Mouse (Mus musculus) activated CD4-positive, CD25-positive, alpha-beta regulatory T cell, adult 4 months (primary cell): Measurements from ENCODE around the gene Adcy2. TPM values are rescaled to one million over a fixed set of nuclear protein-coding genes. Genes with fewer than 3 reads are reported as not detected.

Experiments used
- ATAC-seq: one replicate; pipeline ENCODE4 v1.8.0; 2017
- polyA plus RNA-seq, 2 experiments: library from polyadenylated mRNA; unstranded; fragments of 100-300 nt; shearing (Covaris generic); gene quantifications; one replicate each; pipeline ENCODE4 v1.2.1; 2017

Gene Adcy2
- not detected for polyA plus RNA-seq

- ATAC-seq = no peak
Measured at GRCm38 (mm10) chr13:68998918-68999801, at the start of gene Adcy2. Gene Adcy2 (minus strand): TSS chr13:68999541.

- ATAC-seq = no peak
Measured at GRCm38 (mm10) chr13:69036991-69037597, 37.8 kb upstream of the Adcy2 start.

DNA sequence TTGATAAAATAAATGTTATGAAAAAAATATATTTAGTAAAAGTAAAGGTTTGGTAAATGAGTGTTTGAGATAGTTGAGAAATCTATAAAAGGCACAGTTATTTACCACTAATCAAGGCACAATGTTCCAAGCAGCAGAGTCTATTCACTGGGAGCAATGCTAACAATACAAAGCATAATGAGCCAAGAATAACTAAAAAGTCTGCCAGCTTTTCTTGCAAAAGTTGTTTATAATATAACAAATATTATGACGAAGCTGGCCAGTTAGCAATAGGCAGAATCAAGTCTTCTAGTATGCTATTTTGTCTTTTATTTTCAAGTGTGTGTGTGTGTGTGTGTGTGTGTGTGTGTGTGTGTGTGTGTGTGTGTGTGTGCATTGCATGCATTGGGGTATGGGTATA is 35.3 kb upstream of the Adcy2 start:
- ATAC-seq = no peak

DNA sequence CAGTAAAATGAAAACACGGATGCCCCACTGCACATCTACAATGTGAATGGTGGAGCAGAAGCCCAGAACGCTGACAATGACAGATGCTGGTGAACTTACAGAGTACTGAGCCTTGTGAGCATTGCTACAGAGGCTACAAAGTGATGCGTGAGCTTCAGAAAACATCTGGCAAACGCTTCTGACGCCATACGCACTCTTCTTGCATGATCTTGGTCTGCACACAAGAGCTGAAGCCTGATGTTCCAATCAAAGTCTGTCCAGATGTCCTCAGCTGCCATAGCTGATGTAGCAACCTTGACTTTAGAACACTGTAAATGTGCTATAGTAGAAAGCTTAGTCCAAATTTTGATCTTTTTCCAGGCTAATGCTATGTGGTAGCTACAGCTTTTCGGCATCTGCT is 34.2 kb upstream of the Adcy2 start:
- no peak for ATAC-seq

- no peak for ATAC-seq
Measured at GRCm38 (mm10) chr13:69029078-69029757, 29.9 kb upstream of the Adcy2 start.

- no peak for ATAC-seq
Measured at GRCm38 (mm10) chr13:69024964-69025363, 25.6 kb upstream of the Adcy2 start.

GRCm38 (mm10) chr13:69023239-69023638 is 23.9 kb upstream of the Adcy2 start:
- ATAC-seq = no peak

- no peak for ATAC-seq
Measured at GRCm38 (mm10) chr13:69020574-69020973, 21.2 kb upstream of the Adcy2 start.

DNA sequence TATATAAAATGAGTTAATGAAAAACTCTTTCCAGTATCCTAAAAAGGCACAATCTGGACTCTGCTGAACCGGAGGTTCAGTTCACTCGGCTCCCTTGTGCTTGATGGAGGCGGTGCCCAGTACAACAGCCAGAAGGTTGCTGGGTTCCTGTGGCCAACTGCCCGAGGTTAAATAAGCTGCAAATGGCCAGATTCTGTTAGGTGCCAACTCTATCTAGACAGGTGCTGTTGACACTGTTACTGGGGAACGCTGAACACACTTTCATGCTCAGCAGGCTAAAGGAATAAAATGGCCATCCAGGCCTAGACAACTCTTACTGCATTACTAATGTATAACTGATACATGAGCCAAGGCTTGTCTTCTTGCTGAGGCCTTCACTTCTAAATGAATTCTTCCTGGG is 7.6 kb upstream of the Adcy2 start:
- ATAC-seq = no peak

- ATAC-seq = no peak
Measured at GRCm38 (mm10) chr13:69006091-69006490, 6.8 kb upstream of the Adcy2 start.

GRCm38 (mm10) chr13:69004406-69004805 is 5.1 kb upstream of the Adcy2 start:
- no peak for ATAC-seq

- ATAC-seq = no peak
Measured at GRCm38 (mm10) chr13:69002631-69003030, 3.3 kb upstream of the Adcy2 start.

- no peak for ATAC-seq
Measured at GRCm38 (mm10) chr13:69002173-69002572, 2.8 kb upstream of the Adcy2 start.

DNA sequence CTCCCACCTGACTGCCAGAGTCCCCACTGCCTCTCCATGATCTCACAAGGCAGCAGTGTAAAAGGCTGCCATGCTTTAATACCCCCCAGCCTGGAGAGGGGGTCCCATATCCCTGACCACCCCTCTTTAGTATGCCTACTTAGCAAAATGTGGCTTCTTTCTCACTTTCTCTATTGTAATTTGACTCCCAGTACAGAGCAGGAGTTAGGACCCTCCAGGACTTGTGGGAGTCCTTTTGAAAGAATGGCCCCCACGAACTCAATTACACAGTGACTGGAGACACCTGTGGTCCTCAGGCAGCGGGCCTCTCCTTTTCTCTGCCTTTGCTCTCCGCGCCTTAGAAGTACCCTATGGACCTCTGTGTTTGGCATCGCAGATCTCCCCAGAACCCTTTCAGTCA is 485 bp upstream of the Adcy2 start:
- ATAC-seq = no peak

DNA sequence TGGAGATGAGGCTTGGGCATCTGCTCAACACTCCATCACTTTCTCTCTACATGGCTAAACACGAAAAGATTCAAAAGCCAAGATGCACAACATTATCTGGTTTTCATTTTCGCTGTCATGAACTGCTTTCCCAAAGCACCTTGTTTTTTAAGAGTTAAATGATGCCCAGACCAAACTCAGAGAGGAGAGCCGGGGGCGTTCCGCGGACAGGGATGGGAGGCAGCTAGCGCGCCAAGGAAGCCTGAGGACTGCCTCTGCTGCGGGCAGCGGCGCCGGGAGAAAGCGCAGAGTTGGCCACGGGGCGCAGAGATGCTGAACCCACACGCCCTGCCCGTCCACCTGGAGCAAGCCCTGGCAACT is 803 bp downstream of the Adcy2 start:
- no peak for ATAC-seq

GRCm38 (mm10) chr13:68997821-68998551 is 1.4 kb downstream of the Adcy2 start:
- no peak for ATAC-seq

DNA sequence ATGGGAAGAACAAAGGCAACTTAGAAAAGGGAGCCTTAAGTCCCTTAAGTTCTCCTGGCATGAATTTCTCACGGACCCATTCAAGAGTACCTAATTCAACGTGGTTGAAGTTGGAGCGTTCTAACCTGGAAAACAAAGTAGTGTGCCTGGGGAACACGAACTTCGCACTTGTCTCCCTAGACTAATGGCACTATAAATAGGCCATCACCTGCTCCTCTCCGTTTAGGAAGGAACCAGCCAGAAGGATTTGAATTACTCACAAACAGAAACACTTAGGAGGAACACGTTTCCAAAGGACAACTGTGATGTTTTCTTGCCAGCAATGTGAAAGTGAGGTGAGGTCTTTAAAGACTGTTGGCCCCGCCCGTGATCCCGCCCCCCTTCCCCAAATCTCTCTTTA is 2.0 kb downstream of the Adcy2 start:
- no peak for ATAC-seq

DNA sequence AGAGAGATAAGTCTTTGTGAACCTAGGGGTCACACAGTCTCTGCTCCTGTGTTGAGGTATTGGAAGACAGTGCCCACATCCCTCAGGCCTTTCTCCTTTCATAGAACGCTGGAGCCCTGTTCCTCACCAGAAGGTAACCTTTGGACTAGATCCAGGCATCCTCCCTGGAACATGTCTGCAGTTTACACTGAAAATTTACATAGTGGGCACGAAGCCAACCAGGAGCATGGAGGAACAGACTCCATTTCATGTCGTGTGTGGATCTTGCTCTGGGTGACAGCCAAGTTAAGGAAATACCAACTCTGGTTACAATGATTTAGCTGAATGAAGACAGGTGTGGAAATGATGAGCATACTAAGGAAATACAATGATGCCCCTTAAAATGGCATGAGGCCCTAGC is 2.7 kb downstream of the Adcy2 start:
- ATAC-seq = no peak

- no peak for ATAC-seq
Measured at GRCm38 (mm10) chr13:68985789-68986188, 13.6 kb downstream of the Adcy2 start.

GRCm38 (mm10) chr13:68984000-68984399 is 15.3 kb downstream of the Adcy2 start:
- no peak for ATAC-seq

DNA sequence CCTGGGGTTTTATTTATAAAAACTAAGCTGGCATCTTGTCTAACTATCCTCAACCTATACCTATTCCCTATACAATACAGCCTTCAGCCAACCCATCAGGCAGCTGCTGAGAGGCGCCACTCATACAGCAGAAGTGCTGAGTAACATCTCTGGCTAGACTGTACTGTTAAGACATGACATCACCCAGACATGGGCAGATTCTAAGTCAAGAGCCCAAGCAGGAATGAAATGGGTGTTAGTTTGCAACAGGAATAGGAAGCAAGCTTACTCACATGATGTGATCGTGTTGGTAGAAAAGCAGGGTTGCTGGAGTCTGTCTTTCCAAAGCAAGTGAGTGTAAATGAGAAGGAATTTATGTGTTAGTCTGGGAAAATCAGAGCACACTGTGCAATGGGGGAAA is 18.3 kb downstream of the Adcy2 start:
- ATAC-seq = no peak

- no peak for ATAC-seq
Measured at GRCm38 (mm10) chr13:68973143-68973542, 26.2 kb downstream of the Adcy2 start.

DNA sequence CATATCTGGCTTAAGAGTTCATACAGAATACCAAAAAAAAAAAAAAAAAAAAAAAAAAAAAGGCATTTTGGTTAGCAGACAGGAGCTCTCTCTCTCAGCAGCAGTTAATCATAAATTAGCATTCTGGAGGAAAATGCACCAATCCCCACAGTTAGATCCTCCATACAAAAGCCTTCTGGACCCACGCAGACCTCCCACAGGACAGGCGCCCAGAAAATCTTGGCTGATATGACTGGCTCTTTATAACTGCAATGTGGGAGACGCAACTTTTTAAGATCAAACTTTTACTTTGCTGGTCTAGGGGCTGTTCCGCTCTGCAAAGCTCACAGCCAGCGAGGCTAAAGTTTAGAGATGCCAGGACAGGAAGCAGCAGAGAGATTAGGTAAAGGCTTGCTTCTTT is 37.8 kb downstream of the Adcy2 start:
- no peak for ATAC-seq
